ENCODE assay signal across 12 mouse cellular contexts in genomic region chr7:99050882-99051281, GRCm38 (mm10).
DNase-seq lines count a peak whose midpoint lies in the region; ATAC-seq and TF ChIP-seq lines count a peak whose summit lies in the region.
"Had no signal": no experiment of that assay in that cellular context is flagged by ENCODE, and none has a peak within 500 bp of the region (broad histone marks: within the 10 kb centered on the region; RNA-seq: fewer than 3 reads in every experiment).

No protein-coding gene starts in this region.

- H3K9ac ChIP-seq in heart, embryonic 12.5 days: no peak overlapping the region; the same call in 1 of the 2 replicates
- H3K9ac ChIP-seq in heart, adult 2 months (ENCODE audit: low read depth, low read length): no peak overlapping the region
- H3K9ac ChIP-seq in lung, embryonic 14.5 days: no peak overlapping the region
- no peak overlapping the region for H3K9ac ChIP-seq in forebrain, embryonic 14.5 days (ENCODE audit: low read length)
- H3K9ac ChIP-seq in kidney, embryonic 15.5 days: no peak overlapping the region

- H3K4me3 ChIP-seq in heart, embryonic 12.5 days: no peak overlapping the region
- H3K4me3 ChIP-seq in heart, adult 2 months: no peak overlapping the region
- H3K4me3 ChIP-seq in lung, embryonic 14.5 days (ENCODE audit: low read depth, low read length): no peak overlapping the region
- H3K4me3 ChIP-seq in forebrain, embryonic 14.5 days (ENCODE audit: low read depth, low read length): no peak overlapping the region
- H3K4me3 ChIP-seq in kidney, embryonic 15.5 days (replicated peaks): no peak overlapping the region

- no peak for DNase-seq in heart, adult 2 months
- DNase-seq in lung, embryonic 14.5 days: peak; percentile 75
- no peak for DNase-seq in lung, postnatal 25 days (ENCODE audit: low spot score)
- peak; percentile 66 for DNase-seq in brain, adult 2 months (ENCODE audit: low read depth, low spot score)
- peak; percentile 75 for DNase-seq in forebrain, embryonic 14.5 days (ENCODE audit: low spot score)
- DNase-seq: heart, adult 11 months; kidney, postnatal 25 days; lung, postnatal 36 days; thymus, postnatal 4 days had no signal

- peaks cover 31% of the 10 kb centered on the region for H3K4me1 ChIP-seq in heart, embryonic 12.5 days (replicated peaks)
- H3K4me1 ChIP-seq in heart, adult 2 months (ENCODE audit: control insufficient read depth, insufficient read depth, low read length): peaks cover 5% of the 10 kb centered on the region
- peaks cover 11% of the 10 kb centered on the region for H3K4me1 ChIP-seq in lung, embryonic 14.5 days (ENCODE audit: insufficient read depth)
- peaks cover 11% of the 10 kb centered on the region for H3K4me1 ChIP-seq in forebrain, embryonic 14.5 days (ENCODE audit: control insufficient read depth, insufficient read depth, low read length)
- peaks cover 11% of the 10 kb centered on the region for H3K4me1 ChIP-seq in kidney, embryonic 15.5 days

- H3K27me3 ChIP-seq in heart, embryonic 12.5 days (replicated peaks): no peaks in the 10 kb centered on the region
- no peaks in the 10 kb centered on the region for H3K27me3 ChIP-seq in heart, adult 2 months (ENCODE audit: control insufficient read depth, insufficient read depth, low read length)
- no peaks in the 10 kb centered on the region for H3K27me3 ChIP-seq in lung, embryonic 14.5 days (ENCODE audit: insufficient read depth, low read length)
- no peaks in the 10 kb centered on the region for H3K27me3 ChIP-seq in forebrain, embryonic 14.5 days (replicated peaks; ENCODE audit: control insufficient read depth, insufficient read depth, low read length)
- no peaks in the 10 kb centered on the region for H3K27me3 ChIP-seq in kidney, embryonic 15.5 days

- no peak overlapping the region for H3K4me2 ChIP-seq in heart, embryonic 12.5 days
- H3K4me2 ChIP-seq in lung, embryonic 14.5 days: no peak overlapping the region
- H3K4me2 ChIP-seq in forebrain, embryonic 14.5 days (ENCODE audit: low read length): no peak overlapping the region
- H3K4me2 ChIP-seq in kidney, embryonic 15.5 days: no peak overlapping the region

- WGBS in heart, embryonic 12.5 days: 68% methylated on average over 1 of the region's 1 CpGs
- WGBS in heart, adult 2 months: 89% methylated on average over 1 of the region's 1 CpGs
- WGBS in lung, embryonic 14.5 days: 46% methylated on average over 1 of the region's 1 CpGs
- 12% methylated on average over 1 of the region's 1 CpGs for WGBS in forebrain, embryonic 14.5 days
- WGBS in kidney, embryonic 15.5 days: 85% methylated on average over 1 of the region's 1 CpGs

- TF ChIP-seq POLR2A in heart, adult 2 months (IDR thresholded peaks at IDR 0.05; ENCODE audit: insufficient read depth, low read depth, low read length): no peak

- H3K9me3 ChIP-seq in heart, embryonic 12.5 days (replicated peaks): peaks cover 9% of the 10 kb centered on the region
- H3K9me3 ChIP-seq in lung, embryonic 14.5 days (ENCODE audit: low read depth, low read length): 0 out of 2 replicates have a peak, but pooled peaks cover 8% of the 10 kb centered on the region
- H3K9me3 ChIP-seq in forebrain, embryonic 14.5 days (replicated peaks; ENCODE audit: control insufficient read depth, low read length): no peaks in the 10 kb centered on the region
- H3K9me3 ChIP-seq in kidney, embryonic 15.5 days (replicated peaks): no peaks in the 10 kb centered on the region

- no peak for TF ChIP-seq EP300 in heart, adult 2 months (IDR thresholded peaks at IDR 0.05; ENCODE audit: insufficient read depth, low read depth, low read length)

- intact Hi-C loops in heart, adult 2 months (cut with DNase I): no loop called here

- no peaks in the 10 kb centered on the region; the same call in 1 of the 2 replicates for H3K79me2 ChIP-seq in heart, adult 2 months (replicated peaks; ENCODE audit: control insufficient read depth, insufficient read depth, low read length)

- H3K36me3 ChIP-seq in heart, embryonic 12.5 days: peaks cover 26% of the 10 kb centered on the region
- peaks cover 5% of the 10 kb centered on the region for H3K36me3 ChIP-seq in heart, adult 2 months (ENCODE audit: control insufficient read depth, insufficient read depth, low read length)
- H3K36me3 ChIP-seq in lung, embryonic 14.5 days (ENCODE audit: insufficient read depth): 0 out of 2 replicates have a peak, but pooled peaks cover 7% of the 10 kb centered on the region
- no peaks in the 10 kb centered on the region for H3K36me3 ChIP-seq in forebrain, embryonic 14.5 days (ENCODE audit: control insufficient read depth, insufficient read depth, low read length)
- H3K36me3 ChIP-seq in kidney, embryonic 15.5 days: peaks cover 5% of the 10 kb centered on the region

- H3K27ac ChIP-seq in heart, embryonic 12.5 days (ENCODE audit: poor library complexity, severe bottlenecking): peak overlapping the region; percentile 12; the same call in 1 of the 2 replicates
- H3K27ac ChIP-seq in heart, adult 2 months: no peak overlapping the region
- H3K27ac ChIP-seq in lung, embryonic 14.5 days (ENCODE audit: low read depth): no peak overlapping the region
- H3K27ac ChIP-seq in forebrain, embryonic 14.5 days (ENCODE audit: low read depth, low read length): peak overlapping the region; percentile 40; the same call in 1 of the 2 replicates
- H3K27ac ChIP-seq in kidney, embryonic 15.5 days: no peak overlapping the region

- TF ChIP-seq CTCF in heart, adult 2 months (IDR thresholded peaks at IDR 0.05): no peak
- TF ChIP-seq CTCF in lung, embryonic 14.5 days (IDR thresholded peaks at IDR 0.05; ENCODE audit: low read depth): no peak

- ATAC-seq in heart, embryonic 12.5 days (ENCODE audit: insufficient number of reproducible peaks, low FRiP score): no peak
- ATAC-seq in lung, embryonic 14.5 days (ENCODE audit: insufficient read depth): no peak
- no peak for ATAC-seq in forebrain, embryonic 14.5 days
- no peak for ATAC-seq in kidney, embryonic 15.5 days (replicated peaks; ENCODE audit: low FRiP score)
- ATAC-seq: inflammation-experienced regulatory T-cells, adult 6 months had no signal

Comparison
In these comparisons a context has a peak if more than half of its experiments do, and no peak if none do; other contexts are left out.
1. H3K27ac ChIP-seq: peak in heart, embryonic 12.5 days (single experiment) and forebrain, embryonic 14.5 days (single experiment); none in heart, adult 2 months (single experiment), lung, embryonic 14.5 days (single experiment) and kidney, embryonic 15.5 days (single experiment).
2. DNase-seq: peak in lung, embryonic 14.5 days (single experiment), brain, adult 2 months (single experiment) and forebrain, embryonic 14.5 days (single experiment); none in heart, adult 2 months (0 of 2) and lung, postnatal 25 days (single experiment).